Mouse (Mus musculus): ENCODE data around the gene Arhgef2.

- TF ChIP-seq TCF3 (IDR thresholded peaks at IDR 0.05; ENCODE audit: insufficient read length, low read depth): no peak
- TF ChIP-seq TCF12 (IDR thresholded peaks at IDR 0.05; ENCODE audit: insufficient read depth, poor library complexity, severe bottlenecking): no peak
- no peak for TF ChIP-seq USF1 (IDR thresholded peaks at IDR 0.05; ENCODE audit: low read depth)
- no peak for TF ChIP-seq POLR2A (IDR thresholded peaks at IDR 0.05; ENCODE audit: insufficient read length, low read depth)
- no peak for TF ChIP-seq REST (IDR thresholded peaks at IDR 0.05; ENCODE audit: insufficient read depth, insufficient read length)
- no peak for TF ChIP-seq E2F4 (IDR thresholded peaks at IDR 0.05; ENCODE audit: insufficient read depth)
- TF ChIP-seq MAX (IDR thresholded peaks at IDR 0.05; ENCODE audit: low read depth): no peak
- no peak for TF ChIP-seq POLR2AphosphoS2 (IDR thresholded peaks at IDR 0.05; ENCODE audit: insufficient read length, low read depth)
- TF ChIP-seq MYOG (IDR thresholded peaks at IDR 0.05; ENCODE audit: control insufficient read depth in 1 of 3, insufficient read depth in 1 of 3, insufficient read length in 2 of 3, low read depth in 2 of 3): no peak
- no peak for TF ChIP-seq CEBPB (IDR thresholded peaks at IDR 0.05; ENCODE audit: insufficient read depth, poor library complexity, severe bottlenecking)
- TF ChIP-seq MYOD1 (IDR thresholded peaks at IDR 0.05; ENCODE audit: control insufficient read depth in 1 of 3, insufficient read length in 2 of 3, low read depth in 2 of 3): no peak
These were observed 23.0 kb downstream of the Arhgef2 start for GRCm38 (mm10) chr3:88628766-88629165.
